ENCODE assay signal across 23 mouse cellular contexts in genomic region chr19:4124432-4124831, GRCm38 (mm10). TPM values are rescaled to one million over a fixed set of nuclear protein-coding genes. Genes with fewer than 3 reads are reported as not detected.
A peak's percentile ranks its signal among the peaks of the same experiment; 100 is the strongest.
DNase-seq lines count a peak whose midpoint lies in the region; ATAC-seq and TF ChIP-seq lines count a peak whose summit lies in the region.
"Had no signal": no experiment of that assay in that cellular context is flagged by ENCODE, and none has a peak within 500 bp of the region (broad histone marks: within the 10 kb centered on the region; RNA-seq: fewer than 3 reads in every experiment).

No protein-coding gene starts in this region.

- no peaks in the 10 kb centered on the region for H3K9me3 ChIP-seq in liver, embryonic 13.5 days (replicated peaks)
- no peaks in the 10 kb centered on the region for H3K9me3 ChIP-seq in liver, embryonic 11.5 days (ENCODE audit: control insufficient read depth, low read length)
- no peaks in the 10 kb centered on the region for H3K9me3 ChIP-seq in CH12.LX (replicated peaks; ENCODE audit: low read length)
- no peaks in the 10 kb centered on the region for H3K9me3 ChIP-seq in limb, embryonic 15.5 days
- H3K9me3 ChIP-seq: heart, embryonic 13.5 days; midbrain, embryonic 12.5 days had no signal

- no peaks in the 10 kb centered on the region for H3K27me3 ChIP-seq in liver, embryonic 13.5 days
- no peaks in the 10 kb centered on the region for H3K27me3 ChIP-seq in liver, embryonic 11.5 days (replicated peaks; ENCODE audit: control insufficient read depth, insufficient read depth, low read length)
- H3K27me3 ChIP-seq in CH12.LX (replicated peaks) = no peaks in the 10 kb centered on the region
- H3K27me3 ChIP-seq in limb, embryonic 15.5 days = no peaks in the 10 kb centered on the region
- H3K27me3 ChIP-seq: heart, embryonic 13.5 days had no signal

- no peak for ATAC-seq in liver, embryonic 13.5 days (ENCODE audit: low read depth)
- no peak for ATAC-seq in liver, embryonic 11.5 days (replicated peaks; ENCODE audit: low FRiP score)
- no peak for ATAC-seq in limb, embryonic 15.5 days (ENCODE audit: insufficient number of reproducible peaks, low FRiP score, low TSS enrichment, low read depth)
- ATAC-seq: activated CD4-positive, CD25-positive, alpha-beta regulatory T cell, adult 4 months; forebrain, embryonic 16.5 days; hindbrain, postnatal 0 days had no signal

- TF ChIP-seq CTCF in CH12.LX (conservative IDR thresholded peaks at IDR 0.05 in 1 of 2, IDR thresholded peaks at IDR 0.05 in 1 of 2; ENCODE audit: low read depth in 2 of 2, low read length in 2 of 2) = no peak

- H3K9ac ChIP-seq in liver, embryonic 13.5 days = peak overlapping the region; percentile 65
- no peak overlapping the region for H3K9ac ChIP-seq in liver, embryonic 11.5 days (ENCODE audit: low read depth, low read length)
- H3K9ac ChIP-seq in CH12.LX (ENCODE audit: insufficient read depth, low read depth) = no peak overlapping the region
- H3K9ac ChIP-seq in limb, embryonic 15.5 days = no peak overlapping the region

- peak; percentile 57 for DNase-seq in cerebellum, adult 9-11 months
- DNase-seq in cerebellum, postnatal 36 days = no peak
- no peak for DNase-seq in liver, embryonic 13.5 days
- no peak for DNase-seq in liver, embryonic 11.5 days (ENCODE audit: low spot score)
- no peak for DNase-seq in CH12.LX (ENCODE audit: extremely low read depth)
- no peak for DNase-seq in embryo, embryonic 10 days (ENCODE audit: low spot score)
- no peak for DNase-seq in heart, adult 11 months
- DNase-seq: adrenal gland, postnatal 25 days; cerebellum, postnatal 10 days; heart, postnatal 36 days; kidney, adult 2 months; kidney, postnatal 25 days; lung, postnatal 14 days; right cerebral cortex, adult 18-20 months; thymus, postnatal 4 days had no signal

- H3K79me2 ChIP-seq in CH12.LX (replicated peaks; ENCODE audit: control insufficient read depth, extremely low read depth, insufficient read depth, poor library complexity, severe bottlenecking) = peaks cover 26% of the 10 kb centered on the region

- H3K27ac ChIP-seq in liver, embryonic 13.5 days = peak overlapping the region; percentile 80
- H3K27ac ChIP-seq in liver, embryonic 11.5 days (ENCODE audit: low read depth, low read length) = no peak overlapping the region
- H3K27ac ChIP-seq in CH12.LX (ENCODE audit: insufficient read depth, low read depth) = peak overlapping the region; percentile 4; the same call in 1 of the 2 replicates
- H3K27ac ChIP-seq in limb, embryonic 15.5 days = 0 out of 2 replicates have a peak overlapping the region, but pooled peaks have one; percentile 73
- H3K27ac ChIP-seq: heart, embryonic 13.5 days had no signal

- H3K4me2 ChIP-seq in liver, embryonic 13.5 days = peak overlapping the region; percentile 65
- H3K4me2 ChIP-seq in liver, embryonic 11.5 days = no peak overlapping the region; the same call in 1 of the 2 replicates
- no peak overlapping the region for H3K4me2 ChIP-seq in CH12.LX (ENCODE audit: insufficient read depth, low read depth, poor library complexity, severe bottlenecking)
- no peak overlapping the region for H3K4me2 ChIP-seq in limb, embryonic 15.5 days

- H3K4me1 ChIP-seq in liver, embryonic 13.5 days (replicated peaks) = peaks cover 87% of the 10 kb centered on the region
- H3K4me1 ChIP-seq in liver, embryonic 11.5 days (replicated peaks; ENCODE audit: control insufficient read depth, insufficient read depth, low read length) = peaks cover 26% of the 10 kb centered on the region
- H3K4me1 ChIP-seq in CH12.LX (ENCODE audit: control insufficient read depth in 1 of 2, insufficient read depth in 2 of 2) = peaks cover 19 to 68% of the 10 kb centered on the region in 2 experiments
- H3K4me1 ChIP-seq in limb, embryonic 15.5 days = peaks cover 24% of the 10 kb centered on the region

- dilution Hi-C loops in CH12.LX (cut with MboI; ENCODE audit: extremely low pct_ligation_motif_present, extremely low pct_unique_long_range_greater_than_20kb, low sequenced_read_pairs) = no loop called here

- WGBS in liver, embryonic 13.5 days (ENCODE audit: insufficient replicate concordance) = 78% methylated on average over 4 of the region's 4 CpGs
- 86% methylated on average over 4 of the region's 4 CpGs for WGBS in liver, embryonic 11.5 days
- WGBS in limb, embryonic 15.5 days = 75% methylated on average over 4 of the region's 4 CpGs

- no peak for TF ChIP-seq POLR2A in CH12.LX (IDR thresholded peaks at IDR 0.05; ENCODE audit: low read depth, low read length)

- in situ Hi-C loops in CH12.LX (cut with MboI; ENCODE audit: low pct_ligation_motif_present, low pct_unique_long_range_greater_than_20kb, low sequenced_read_pairs) = no loop called here

- H3K4me3 ChIP-seq in liver, embryonic 13.5 days (replicated peaks) = no peak overlapping the region
- no peak overlapping the region for H3K4me3 ChIP-seq in liver, embryonic 11.5 days (ENCODE audit: low read depth, low read length)
- H3K4me3 ChIP-seq in CH12.LX (replicated peaks in 1 of 3; ENCODE audit: low read depth in 2 of 3, low read length in 2 of 3, poor library complexity in 1 of 3) = no peak overlapping the region
- no peak overlapping the region for H3K4me3 ChIP-seq in limb, embryonic 15.5 days

- no peak for TF ChIP-seq EP300 in CH12.LX (IDR thresholded peaks at IDR 0.05; ENCODE audit: low read length)

- H3K36me3 ChIP-seq in liver, embryonic 13.5 days = peaks cover 22% of the 10 kb centered on the region
- H3K36me3 ChIP-seq in liver, embryonic 11.5 days (ENCODE audit: control insufficient read depth, insufficient read depth, low read length) = peaks cover 4% of the 10 kb centered on the region; the same call in 1 of the 2 replicates
- peaks cover 12 to 23% of the 10 kb centered on the region in 2 experiments for H3K36me3 ChIP-seq in CH12.LX (replicated peaks in 1 of 2; ENCODE audit: control insufficient read depth in 1 of 2, insufficient read depth in 1 of 2, low read length in 1 of 2)
- peaks cover 18% of the 10 kb centered on the region for H3K36me3 ChIP-seq in limb, embryonic 15.5 days

- TF ChIP-seq RAD21 in CH12.LX (IDR thresholded peaks at IDR 0.05; ENCODE audit: low read depth, low read length) = no peak

TF ChIP-seq in CH12.LX, 34 proteins besides CTCF, POLR2A, EP300 and RAD21 (continues in another document):
- TF ChIP-seq BHLHE40 (IDR thresholded peaks at IDR 0.05; ENCODE audit: low read depth, low read length) (no peak), NRF1 (IDR thresholded peaks at IDR 0.05; ENCODE audit: low read depth, low read length) (no peak), ZNF384 (IDR thresholded peaks at IDR 0.05; ENCODE audit: low read depth, low read length) (no peak), TBP (conservative IDR thresholded peaks at IDR 0.05; ENCODE audit: low read depth, low read length) (no peak), SMC3 (IDR thresholded peaks at IDR 0.05; ENCODE audit: low read depth, low read length) (no peak), KAT2A (IDR thresholded peaks at IDR 0.05; ENCODE audit: insufficient replicate concordance, low read length) (no peak), MAX (IDR thresholded peaks at IDR 0.05; ENCODE audit: low read length) (no peak), HCFC1 (IDR thresholded peaks at IDR 0.05; ENCODE audit: low read depth, low read length) (no peak), ZC3H11A (IDR thresholded peaks at IDR 0.05; ENCODE audit: low read depth, low read length) (no peak), USF1 (IDR thresholded peaks at IDR 0.05; ENCODE audit: low read depth, low read length) (no peak), IRF4 (IDR thresholded peaks at IDR 0.05; ENCODE audit: low read depth, low read length) (no peak), PAX5 (IDR thresholded peaks at IDR 0.05; ENCODE audit: low read length) (no peak)

RNA-seq across cellular contexts. Expression of gene Aip, which starts 1.2 kb away (rescaled TPM):
- polyA plus RNA-seq in liver, embryonic 13.5 days (2015; fragmentation: Nextera tagmentation; extraction: Ambion mirVana) = 37.7 and 38.9 TPM in 2 replicates
- 56.2 and 61.8 TPM in 2 replicates for polyA plus RNA-seq in liver, embryonic 11.5 days (2014; fragmentation: Nextera tagmentation; extraction: Ambion mirVana)
- total RNA-seq in CH12.LX (2012; rRNA removed) (37.5 and 39.7 TPM in 2 replicates), CH12.LX (2014; rRNA removed) (10.8 and 11.7 TPM in 2 replicates)
- 64.8 and 87.9 TPM in 2 replicates for polyA plus RNA-seq in CH12.LX (2012; ENCODE audit: insufficient read length, low read depth)
- 95.5 and 97.7 TPM in 2 replicates for polyA plus RNA-seq in limb, embryonic 15.5 days (2015; fragmentation: Nextera tagmentation; extraction: Ambion mirVana)

RNA-seq across cellular contexts. Expression of gene Gpr152, which starts 15.2 kb away (rescaled TPM):
- polyA plus RNA-seq in liver, embryonic 13.5 days (2015; fragmentation: Nextera tagmentation; extraction: Ambion mirVana) = 0.02 TPM in 1 of 2 replicates, not detected in the other
- not detected in 2 replicates for polyA plus RNA-seq in liver, embryonic 11.5 days (2014; fragmentation: Nextera tagmentation; extraction: Ambion mirVana)
- 0.17 and 0.25 TPM in 2 replicates for total RNA-seq in CH12.LX (2012; rRNA removed)
- total RNA-seq in CH12.LX (2014; rRNA removed) = 0.05 TPM in 1 of 2 replicates, not detected in the other
- 0.71 and 0.82 TPM in 2 replicates for polyA plus RNA-seq in CH12.LX (2012; ENCODE audit: insufficient read length, low read depth)
- not detected in 2 replicates for polyA plus RNA-seq in limb, embryonic 15.5 days (2015; fragmentation: Nextera tagmentation; extraction: Ambion mirVana)
- total RNA-seq: gastrocnemius, postnatal 4 days; heart, postnatal 36 days; layer of hippocampus, postnatal 10 days had no signal
- polyA plus RNA-seq: activated CD4-positive, CD25-positive, alpha-beta regulatory T cell, adult 4 months; forebrain, embryonic 16.5 days; heart, embryonic 13.5 days; midbrain, embryonic 12.5 days had no signal

RNA-seq across cellular contexts. Expression of gene Cabp4, which starts 19.4 kb away (rescaled TPM):
- 0.07 and 0.13 TPM in 2 replicates for polyA plus RNA-seq in liver, embryonic 13.5 days (2015; fragmentation: Nextera tagmentation; extraction: Ambion mirVana)
- polyA plus RNA-seq in liver, embryonic 11.5 days (2014; fragmentation: Nextera tagmentation; extraction: Ambion mirVana) = 0.21 TPM in 1 of 2 replicates, not detected in the other
- total RNA-seq in CH12.LX (2012; rRNA removed) = 2.8 and 3.3 TPM in 2 replicates
- 6.4 and 6.9 TPM in 2 replicates for total RNA-seq in CH12.LX (2014; rRNA removed)
- polyA plus RNA-seq in CH12.LX (2012; ENCODE audit: insufficient read length, low read depth) = 11.8 and 14.7 TPM in 2 replicates
- 0.05 and 0.06 TPM in 2 replicates for polyA plus RNA-seq in limb, embryonic 15.5 days (2015; fragmentation: Nextera tagmentation; extraction: Ambion mirVana)
- total RNA-seq: gastrocnemius, postnatal 4 days; hindbrain, postnatal 0 days had no signal
- polyA plus RNA-seq: heart, embryonic 13.5 days had no signal

RNA-seq across cellular contexts. Expression of gene Coro1b, which starts 24.0 kb away (rescaled TPM):
- polyA plus RNA-seq in liver, embryonic 13.5 days (2015; fragmentation: Nextera tagmentation; extraction: Ambion mirVana) = 70.7 and 72.6 TPM in 2 replicates
- 126 and 132 TPM in 2 replicates for polyA plus RNA-seq in liver, embryonic 11.5 days (2014; fragmentation: Nextera tagmentation; extraction: Ambion mirVana)
- total RNA-seq in CH12.LX (2012; rRNA removed) = 172 and 194 TPM in 2 replicates
- 154 and 179 TPM in 2 replicates for total RNA-seq in CH12.LX (2014; rRNA removed)
- 265 and 293 TPM in 2 replicates for polyA plus RNA-seq in CH12.LX (2012; ENCODE audit: insufficient read length, low read depth)
- 169 and 170 TPM in 2 replicates for polyA plus RNA-seq in limb, embryonic 15.5 days (2015; fragmentation: Nextera tagmentation; extraction: Ambion mirVana)

RNA-seq across cellular contexts. Expression of gene Pitpnm1, which starts 24.6 kb away (rescaled TPM):
- polyA plus RNA-seq in liver, embryonic 13.5 days (2015; fragmentation: Nextera tagmentation; extraction: Ambion mirVana) = 2.8 and 3.1 TPM in 2 replicates
- polyA plus RNA-seq in liver, embryonic 11.5 days (2014; fragmentation: Nextera tagmentation; extraction: Ambion mirVana) = 7.2 and 8.0 TPM in 2 replicates
- total RNA-seq in CH12.LX (2012; rRNA removed) = 43.8 and 46.1 TPM in 2 replicates
- 14.8 and 15.9 TPM in 2 replicates for total RNA-seq in CH12.LX (2014; rRNA removed)
- polyA plus RNA-seq in CH12.LX (2012; ENCODE audit: insufficient read length, low read depth) = 33.3 and 34.7 TPM in 2 replicates
- 5.6 and 6.2 TPM in 2 replicates for polyA plus RNA-seq in limb, embryonic 15.5 days (2015; fragmentation: Nextera tagmentation; extraction: Ambion mirVana)

Comparison
In these comparisons a context has a peak if more than half of its experiments do, and no peak if none do; other contexts are left out.
1. RNA of gene Cabp4, which starts 19.4 kb away (polyA plus RNA-seq): 11.8 to 14.7 TPM in CH12.LX; 0.21 TPM in liver, embryonic 11.5 days, 0.07 to 0.13 TPM in liver, embryonic 13.5 days and 0.05 to 0.06 TPM in limb, embryonic 15.5 days; every median in the first group is over 10 times any median in the second.